Mouse (Mus musculus) c-Kit-negative CD71-positive TER-119-positive erythroid progenitor cells, embryonic 14.5 days (primary cell): ENCODE data around the gene Gm47995.
"Not testable (repeated sequence)": the region's sequence is repeated elsewhere in the genome, so short reads cannot be mapped to it uniquely, and the experiment has no call there.

Source experiments
- DNase-seq: peaks from one replicate; pipeline ENCODE4 v3.0.0-alpha.2; 2013; ENCODE audit warnings: low read depth, low spot score

The Gm47995 gene

GRCm38 (mm10) chr1:151186879-151187424 lies 11.3 kb upstream of the Gm47995 start:
- not testable (repeated sequence) for DNase-seq

GRCm38 (mm10) chr1:151188469-151188868 lies 9.8 kb upstream of the Gm47995 start:
- DNase-seq, result no peak

- not testable (repeated sequence) for DNase-seq
Observed at GRCm38 (mm10) chr1:151192075-151192474, 6.2 kb upstream of the Gm47995 start, which contains the start of gene Gm8947. TSS of gene Gm8947 (plus strand) at chr1:151192376.

- not testable (repeated sequence) for DNase-seq
Observed at GRCm38 (mm10) chr1:151192739-151193138, 5.5 kb upstream of the Gm47995 start.

- not testable (repeated sequence) for DNase-seq
Observed at GRCm38 (mm10) chr1:151195986-151196385, 2.3 kb upstream of the Gm47995 start.

GRCm38 (mm10) chr1:151196690-151197089 lies 1.6 kb upstream of the Gm47995 start:
- DNase-seq, result not testable (repeated sequence)

GRCm38 (mm10) chr1:151200620-151201019 lies 2.4 kb downstream of the Gm47995 start:
- not testable (repeated sequence) for DNase-seq

GRCm38 (mm10) chr1:151202771-151203170 lies 4.5 kb downstream of the Gm47995 start:
- DNase-seq, result not testable (repeated sequence)

- DNase-seq, result not testable (repeated sequence)
Observed at GRCm38 (mm10) chr1:151203818-151204217, 5.6 kb downstream of the Gm47995 start, which contains the start of gene 3110040M04Rik. TSS of gene 3110040M04Rik (plus strand) at chr1:151204121.

- DNase-seq, result not testable (repeated sequence)
Observed at GRCm38 (mm10) chr1:151208493-151208892, 10.2 kb downstream of the Gm47995 start.

GRCm38 (mm10) chr1:151208944-151209343 lies 10.7 kb downstream of the Gm47995 start:
- DNase-seq, result not testable (repeated sequence)

GRCm38 (mm10) chr1:151209824-151210355 lies 11.6 kb downstream of the Gm47995 start, which contains the start of gene Gm47996:
TSS of gene Gm47996 (plus strand) at chr1:151210131.
- DNase-seq, result not testable (repeated sequence)

- DNase-seq, result not testable (repeated sequence)
Observed at GRCm38 (mm10) chr1:151211666-151212065, 13.4 kb downstream of the Gm47995 start.

- DNase-seq, result no peak
Observed at GRCm38 (mm10) chr1:151214862-151215261, 16.6 kb downstream of the Gm47995 start.

GRCm38 (mm10) chr1:151215985-151216384 lies 17.7 kb downstream of the Gm47995 start:
- DNase-seq, result no peak

GRCm38 (mm10) chr1:151216417-151216816 lies 18.2 kb downstream of the Gm47995 start:
- DNase-seq, result no peak

- DNase-seq, result no peak
Observed at GRCm38 (mm10) chr1:151219045-151219444, 20.8 kb downstream of the Gm47995 start.

GRCm38 (mm10) chr1:151220098-151220497 lies 21.9 kb downstream of the Gm47995 start:
- no peak for DNase-seq

GRCm38 (mm10) chr1:151222561-151223267 lies 24.5 kb downstream of the Gm47995 start:
- no peak for DNase-seq

- DNase-seq, result no peak
Observed at GRCm38 (mm10) chr1:151223377-151223776, 25.1 kb downstream of the Gm47995 start.

- no peak for DNase-seq
Observed at GRCm38 (mm10) chr1:151224536-151224935, 26.3 kb downstream of the Gm47995 start.

GRCm38 (mm10) chr1:151227506-151227905 lies 29.3 kb downstream of the Gm47995 start:
- DNase-seq, result no peak
